Mouse (Mus musculus): Measurements from ENCODE around the gene Cygb.

The Cygb gene

DNA sequence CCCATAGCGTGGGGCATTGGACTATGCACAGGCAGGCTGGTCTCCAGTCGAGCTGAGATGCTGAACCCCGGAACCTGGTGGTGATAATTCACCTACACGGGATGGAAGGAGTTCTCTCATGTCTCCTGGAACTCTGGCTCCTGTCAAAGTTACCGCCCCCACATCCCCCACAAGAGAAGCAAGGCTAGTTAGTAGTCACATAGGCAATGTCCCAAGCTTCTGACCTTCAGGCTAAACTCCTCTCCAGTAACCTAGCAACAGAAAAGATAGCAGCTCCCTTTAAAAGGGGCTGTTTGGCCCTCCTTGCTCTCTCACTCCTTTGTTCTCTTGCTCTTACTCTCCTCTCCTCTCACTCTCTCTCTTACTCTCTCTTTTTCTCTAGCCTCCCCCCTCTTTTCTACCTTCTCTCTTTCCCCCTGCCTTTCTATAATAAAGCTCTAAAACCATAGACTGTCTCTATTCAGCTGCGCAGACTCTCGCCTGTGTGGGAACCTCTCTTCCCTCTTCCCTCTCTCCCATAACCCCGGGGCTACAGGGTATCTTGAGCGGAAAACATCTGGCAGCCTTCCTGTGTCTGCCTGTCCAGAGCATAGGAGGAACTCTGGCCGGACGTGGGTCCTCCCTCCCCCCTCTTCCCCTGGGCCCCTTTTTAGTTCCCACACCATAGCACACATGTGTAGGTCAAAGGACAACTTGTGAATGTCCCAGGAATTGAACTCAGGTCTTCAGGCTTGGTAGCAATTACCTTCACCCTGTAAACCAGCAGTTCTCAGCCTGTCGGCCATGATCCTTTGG lies 23.7 kb downstream of the Cygb start:
- no peak for DNase-seq

DNA sequence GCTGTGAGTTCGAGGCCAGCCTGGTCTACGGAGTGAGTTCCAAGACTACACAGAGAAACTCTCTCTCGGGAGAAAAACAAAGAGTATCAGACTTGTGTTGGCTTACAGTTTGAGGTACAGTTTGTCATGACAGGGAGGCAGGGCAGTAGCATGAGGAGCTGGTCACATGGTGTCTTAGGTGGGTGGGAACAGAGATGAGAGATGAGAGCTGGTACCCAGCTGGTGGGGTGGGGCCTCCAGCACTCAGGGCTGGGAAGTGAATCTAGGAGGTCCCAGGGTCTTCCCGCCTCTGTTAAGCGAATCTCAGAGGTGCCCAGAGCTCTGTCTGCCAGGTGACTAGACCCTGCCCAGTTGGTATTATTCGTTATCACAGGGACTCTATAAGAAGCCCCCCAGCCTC lies 24.6 kb downstream of the Cygb start:
- DNase-seq: no peak

DNA sequence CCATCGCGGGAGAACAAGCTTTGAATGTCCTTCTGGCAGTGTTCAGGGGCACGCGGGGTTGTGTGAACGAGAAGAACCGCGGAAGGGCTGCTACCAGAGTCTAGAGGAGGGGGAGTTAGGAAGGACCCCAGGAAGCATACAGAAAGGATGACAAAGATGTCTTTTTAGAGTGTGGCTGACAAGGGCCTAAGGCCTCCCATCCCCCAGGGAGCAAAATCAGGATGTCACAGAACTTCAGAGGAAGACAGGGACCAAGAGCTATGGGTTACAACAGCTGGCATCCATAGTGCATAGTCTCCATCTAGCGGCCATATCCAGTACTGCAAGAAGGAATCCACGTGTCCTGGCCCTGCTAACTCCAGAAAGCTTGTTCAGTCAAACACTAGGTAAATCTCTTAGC lies 25.4 kb downstream of the Cygb start:
- peak; percentile 91 for DNase-seq

DNA sequence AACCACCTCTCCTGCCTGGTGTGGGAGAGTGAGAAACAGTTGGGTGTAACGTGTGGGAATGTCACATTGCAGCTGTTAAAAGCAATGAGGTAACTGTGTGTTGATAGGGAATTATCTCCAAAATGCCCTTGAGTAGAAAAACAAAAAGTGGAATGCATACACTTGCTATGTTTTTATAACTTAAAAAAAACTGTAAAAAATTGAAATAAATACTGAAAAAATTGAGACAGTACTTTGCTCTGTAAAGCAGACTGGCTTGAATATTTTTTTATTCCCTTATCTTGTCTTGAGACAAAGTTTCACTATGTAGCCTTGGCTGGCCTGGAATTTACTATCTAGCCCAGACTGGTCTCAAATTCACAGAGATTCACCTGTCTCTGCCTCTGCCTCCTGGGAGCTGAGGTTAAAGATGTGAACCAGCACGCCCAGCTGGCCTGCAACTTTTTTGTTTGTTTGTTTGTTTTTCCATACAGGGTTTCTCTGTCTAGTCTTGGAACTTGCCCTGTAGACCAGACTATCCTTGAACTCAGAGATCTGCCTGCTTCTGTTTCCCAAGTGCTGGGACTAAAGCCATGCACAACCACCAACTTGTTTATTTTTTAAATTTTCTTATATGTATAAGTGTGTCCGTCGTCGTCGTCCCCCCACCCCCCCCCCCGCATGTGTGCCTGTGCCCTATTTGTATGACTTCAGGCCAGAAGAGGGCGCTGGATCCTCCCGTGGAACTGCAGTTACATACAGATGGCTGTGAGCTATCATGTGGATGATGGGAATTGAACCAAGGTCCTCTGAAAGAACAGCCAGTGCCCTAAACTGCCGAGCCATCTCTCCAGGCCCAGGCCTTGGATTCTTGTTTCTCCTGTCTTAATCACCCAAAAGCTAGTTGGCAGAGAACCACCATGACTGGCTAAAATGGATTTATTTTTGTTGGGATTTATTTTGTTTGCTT lies 26.8 kb downstream of the Cygb start:
- DNase-seq: no peak

DNA sequence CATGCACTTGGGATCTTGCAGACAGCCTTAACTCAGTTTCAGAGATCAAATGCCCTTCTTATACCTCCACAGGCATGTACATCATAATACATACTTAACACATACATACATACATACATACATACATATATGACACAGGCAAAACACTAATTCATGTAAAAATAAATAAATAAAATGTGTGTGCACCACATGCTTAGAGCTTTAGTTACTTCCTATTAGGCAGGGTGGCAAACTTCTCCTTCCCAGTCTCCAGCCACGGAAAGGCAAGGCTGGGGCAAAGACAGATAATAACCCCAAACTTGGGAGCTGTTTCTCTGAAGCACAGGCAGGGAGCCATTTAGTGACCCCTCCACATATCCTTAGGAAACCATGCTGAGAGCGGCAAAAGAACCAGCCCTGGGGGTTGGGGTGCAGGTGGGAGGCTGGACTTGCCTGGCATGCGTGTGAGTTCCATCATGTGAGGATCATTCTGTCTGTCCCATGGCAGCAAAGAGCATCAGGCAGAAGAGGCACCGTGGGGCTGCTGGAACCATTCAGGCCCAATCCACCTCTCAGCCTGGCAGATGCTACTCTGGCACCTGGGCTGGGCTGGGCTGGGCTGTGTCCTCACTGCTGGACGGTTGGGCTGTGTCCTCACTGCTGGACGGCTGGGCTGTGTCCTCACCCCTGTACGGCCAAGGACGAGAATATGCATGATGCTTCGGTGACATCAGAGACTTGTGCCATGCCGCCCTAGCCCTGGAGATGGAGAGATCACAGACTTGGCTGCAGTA lies 27.6 kb downstream of the Cygb start, which contains the start of gene Rhbdf2:
TSS of gene Rhbdf2 (minus strand) at position 721 of the 773 bp plus-strand sequence.
- DNase-seq: no peak

DNA sequence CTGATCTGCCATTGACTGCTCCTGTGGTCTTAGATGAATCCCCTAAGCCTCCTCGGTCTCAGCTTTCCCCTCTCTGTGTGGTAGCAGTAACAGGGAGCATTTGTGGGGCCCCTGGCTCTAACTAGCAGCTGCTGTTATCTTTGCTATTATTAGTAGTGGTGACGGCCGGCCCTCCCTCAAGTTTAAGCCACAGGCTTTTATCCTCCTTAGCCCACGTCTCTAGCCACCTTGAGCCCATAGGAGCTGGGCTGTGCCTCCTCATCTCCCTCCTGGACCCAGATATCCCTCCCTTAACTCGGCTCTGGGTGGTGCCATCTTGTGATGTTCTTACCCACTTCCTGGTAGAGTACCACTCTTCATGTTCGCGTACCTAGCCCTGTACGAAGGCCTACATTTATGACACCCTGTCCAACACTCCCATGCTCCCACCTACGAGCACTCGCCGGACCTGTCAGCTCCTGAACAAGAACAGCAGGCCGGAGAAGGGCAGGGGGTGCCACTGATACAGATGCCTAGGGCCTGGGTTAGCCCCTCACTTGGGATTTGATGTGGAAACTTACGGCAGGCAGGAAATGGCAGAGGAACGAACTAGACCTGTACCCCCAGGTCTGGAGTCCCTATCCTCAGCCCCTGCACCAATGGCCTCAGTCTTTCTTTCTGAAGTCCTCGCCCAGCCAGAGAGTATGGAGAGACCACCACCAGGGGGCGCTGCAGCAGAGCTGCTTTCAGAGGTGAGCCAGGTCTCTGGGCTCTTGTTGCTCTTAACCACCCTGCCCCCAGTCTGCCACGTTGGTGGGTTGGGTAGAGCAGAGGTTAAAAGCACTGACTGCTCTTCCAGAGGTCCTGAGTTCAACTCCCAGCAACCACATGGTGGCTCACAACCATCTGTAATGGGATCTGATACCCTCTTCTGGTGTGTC lies 28.8 kb downstream of the Cygb start:
- no peak for DNase-seq

DNA sequence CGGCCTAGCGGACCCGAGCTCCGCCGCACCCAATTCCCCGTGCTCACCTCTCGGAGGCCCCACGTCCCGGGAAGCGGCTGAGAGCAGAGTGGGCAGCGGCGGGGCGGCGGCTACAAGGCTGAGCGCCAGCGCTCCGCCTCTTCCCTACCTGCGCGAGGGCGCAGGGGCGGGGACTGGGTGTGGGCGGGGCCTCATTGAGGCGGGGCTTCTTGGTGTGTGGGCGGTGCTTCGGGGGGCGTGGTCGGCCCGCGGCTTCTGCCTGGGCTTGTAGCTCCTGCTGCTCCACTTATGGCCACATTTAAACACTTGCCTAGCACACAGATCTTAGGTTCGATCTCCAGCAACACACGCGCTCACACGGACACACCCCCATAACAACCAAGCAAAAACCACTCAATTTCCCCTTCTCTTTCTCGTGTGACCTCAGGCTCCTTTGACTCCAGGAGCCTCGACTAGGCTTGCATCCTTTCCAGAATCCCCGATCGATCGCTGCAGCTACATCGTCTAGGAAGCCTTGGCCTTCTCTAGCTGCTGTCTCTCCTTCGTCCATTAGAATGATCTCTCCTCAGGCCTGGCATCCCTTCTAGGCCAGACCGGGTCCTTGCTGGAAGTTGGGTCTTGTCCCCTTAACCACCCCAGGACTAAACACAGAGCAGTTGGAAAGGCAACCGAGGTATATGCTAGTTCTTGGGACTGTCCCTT lies 29.8 kb downstream of the Cygb start:
- DNase-seq: no peak

DNA sequence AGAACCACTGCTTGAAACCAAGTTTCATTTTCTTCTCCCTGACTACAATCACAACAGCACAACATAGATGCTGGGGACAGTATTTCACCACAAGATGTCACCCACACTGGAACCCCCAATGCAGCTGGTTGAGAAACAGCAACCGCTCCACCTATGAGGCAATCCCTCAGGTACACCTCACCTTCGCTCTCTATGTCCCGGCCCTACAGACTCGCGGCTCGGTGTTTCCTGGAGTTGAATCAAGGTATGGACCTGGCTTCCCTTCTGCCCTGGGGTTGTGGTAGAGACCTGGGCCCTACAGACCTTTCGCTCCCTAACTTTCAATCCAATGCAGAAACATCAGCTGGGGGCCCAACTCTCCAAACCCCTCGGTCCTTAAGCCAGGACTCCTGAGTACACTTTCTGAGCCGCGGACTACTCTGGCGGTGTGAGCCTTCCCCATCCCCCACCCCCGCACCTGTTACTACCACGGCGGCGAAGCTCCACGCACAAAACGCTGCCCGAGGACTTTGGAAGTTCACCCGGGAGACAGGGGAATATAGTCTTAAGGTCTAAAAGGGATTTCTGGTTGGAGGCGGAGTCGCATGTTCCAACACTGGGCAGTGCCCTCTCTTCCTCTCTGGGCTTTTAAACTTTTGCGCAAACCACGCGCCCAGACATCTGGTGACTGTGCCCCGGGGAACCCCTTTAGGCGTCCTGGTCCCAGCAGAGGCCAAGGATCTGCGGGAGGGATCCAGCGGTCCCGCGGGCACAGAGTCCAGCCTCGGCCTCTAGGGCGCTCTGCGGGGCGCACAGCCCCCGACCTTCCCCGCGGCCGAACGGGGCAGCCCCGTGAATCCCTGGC lies 30.6 kb downstream of the Cygb start:
- DNase-seq: no peak

DNA sequence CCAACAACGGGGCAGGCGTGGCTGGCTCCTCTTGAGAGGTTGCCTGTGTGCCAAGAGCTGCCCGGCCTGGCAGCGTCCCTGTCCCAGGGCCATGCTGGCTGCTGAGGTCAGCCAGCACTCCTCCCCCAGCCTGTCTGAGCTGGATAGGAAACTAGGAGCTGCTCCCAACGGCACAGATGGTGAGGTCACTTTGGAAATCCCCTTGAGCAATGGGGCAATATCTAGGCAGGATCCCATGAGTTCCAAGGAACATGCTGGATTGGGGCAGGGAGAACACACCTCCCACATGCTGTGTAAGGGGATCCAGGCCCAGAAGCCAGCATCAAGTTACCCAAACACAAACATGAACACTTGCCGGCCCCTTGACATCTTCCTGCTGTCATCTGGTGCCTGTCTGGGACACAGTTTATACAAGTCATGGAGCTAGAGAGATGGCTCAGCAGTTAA lies 32.8 kb downstream of the Cygb start:
- peak; percentile 86 for DNase-seq

DNA sequence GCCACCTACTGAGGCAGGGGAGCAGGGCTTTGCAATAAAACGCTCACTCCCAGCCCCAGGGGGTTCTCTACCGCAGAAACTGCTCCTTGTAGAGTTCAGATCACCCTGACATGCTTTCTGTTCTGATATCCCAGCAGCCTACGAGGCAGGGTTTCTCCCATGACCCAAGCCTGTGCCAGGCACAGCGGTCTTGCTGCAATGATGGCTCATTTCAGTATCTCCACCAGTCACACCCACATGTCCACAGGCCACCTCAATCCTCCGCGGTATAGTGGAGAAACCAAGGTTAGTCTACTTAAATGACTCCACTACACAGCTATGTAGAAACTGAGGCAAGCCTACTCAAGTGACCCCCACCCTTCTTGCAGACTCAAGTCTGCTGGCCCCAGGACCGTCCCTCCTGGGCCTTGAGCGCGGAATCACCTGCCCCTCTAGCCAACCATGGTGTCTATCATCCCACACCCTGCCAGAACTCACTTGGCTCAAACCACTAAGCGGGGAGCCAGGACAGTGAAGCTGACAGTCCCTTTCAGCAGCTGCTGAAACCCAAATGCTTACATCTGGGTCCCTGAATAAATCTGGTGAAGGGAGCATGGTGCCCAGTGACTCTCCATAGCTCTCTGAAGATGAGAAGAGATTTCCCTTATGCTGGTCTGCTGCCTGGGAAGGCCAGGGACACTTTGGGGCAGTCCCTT lies 33.4 kb downstream of the Cygb start:
- DNase-seq: no peak

DNA sequence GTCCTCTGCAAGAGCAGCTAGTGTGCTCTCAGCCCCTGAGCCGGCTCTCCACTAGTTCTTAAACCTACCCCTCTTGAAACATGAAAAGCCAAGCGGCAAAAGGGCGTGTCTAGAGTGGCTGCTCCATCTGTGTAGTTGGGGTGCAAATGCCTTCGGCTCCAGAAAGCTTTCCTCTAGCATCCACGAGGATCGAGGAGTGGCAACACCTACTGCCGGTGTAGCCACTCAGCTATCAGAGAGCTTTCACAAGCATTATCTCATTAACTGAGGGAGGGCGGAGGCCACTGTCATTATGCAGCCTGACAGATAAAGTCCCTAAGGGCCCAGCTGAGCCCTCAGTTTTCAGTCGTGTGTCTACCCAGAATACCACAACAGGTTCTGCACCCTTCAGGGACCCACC lies 34.0 kb downstream of the Cygb start:
- DNase-seq: no peak

DNA sequence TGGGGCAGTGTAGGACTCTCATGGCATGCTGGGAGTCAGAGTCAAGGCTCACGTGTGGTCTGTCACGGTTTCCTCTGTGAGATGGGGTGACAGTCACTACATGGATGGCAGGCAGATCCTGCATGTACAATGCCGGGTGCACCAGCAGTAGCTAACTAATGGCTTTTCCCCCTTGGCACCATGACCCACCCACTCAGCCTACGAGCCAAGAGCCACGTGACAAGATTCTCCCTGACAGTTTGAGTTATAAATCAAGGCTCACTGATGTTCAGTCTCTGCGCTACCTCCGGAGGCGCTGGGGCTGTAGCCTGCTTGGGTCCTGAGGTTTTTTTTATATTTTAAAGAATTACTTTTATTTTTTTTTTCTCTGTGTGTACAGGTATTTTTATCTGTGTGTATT lies 34.6 kb downstream of the Cygb start:
- DNase-seq: no peak

DNA sequence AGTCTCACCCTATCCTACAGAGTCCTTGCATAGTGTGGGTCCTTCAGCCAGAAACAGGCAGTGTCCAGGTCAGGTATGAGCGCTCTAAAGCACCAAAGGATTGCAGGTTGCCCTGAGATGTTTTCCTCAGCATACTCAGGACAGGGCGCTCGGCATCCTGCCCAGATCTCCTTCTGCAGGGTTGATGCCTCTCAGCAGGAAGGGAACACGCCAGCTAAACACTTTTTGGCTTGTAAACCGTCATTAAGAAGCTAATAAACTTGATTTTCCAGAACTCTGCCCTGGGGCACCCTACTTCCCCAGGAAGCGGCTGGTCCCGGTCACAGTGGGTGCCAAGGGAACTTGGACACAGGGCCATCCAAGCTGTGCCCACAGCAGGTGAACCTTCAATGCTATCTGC lies 35.0 kb downstream of the Cygb start:
- DNase-seq: peak; percentile 73

DNA sequence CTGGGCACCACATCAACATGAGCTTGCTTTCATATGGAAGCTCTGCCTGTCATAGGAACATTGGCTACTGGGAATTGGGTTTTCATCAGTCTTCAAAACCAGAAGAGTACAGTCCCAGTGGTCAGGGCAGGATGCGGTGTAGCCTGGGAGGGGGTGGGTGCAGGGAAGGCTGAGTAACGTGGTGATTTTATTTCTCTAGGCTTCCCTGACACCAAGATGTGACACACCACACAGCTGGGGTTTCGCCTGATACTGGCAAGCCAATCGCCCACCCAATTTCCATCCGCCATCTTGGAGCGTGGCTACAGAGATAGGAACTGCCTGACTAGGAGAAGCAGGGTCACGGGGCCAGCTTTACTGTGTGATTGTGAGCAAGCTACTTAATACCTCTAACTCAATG lies 35.4 kb downstream of the Cygb start:
- DNase-seq: no peak

DNA sequence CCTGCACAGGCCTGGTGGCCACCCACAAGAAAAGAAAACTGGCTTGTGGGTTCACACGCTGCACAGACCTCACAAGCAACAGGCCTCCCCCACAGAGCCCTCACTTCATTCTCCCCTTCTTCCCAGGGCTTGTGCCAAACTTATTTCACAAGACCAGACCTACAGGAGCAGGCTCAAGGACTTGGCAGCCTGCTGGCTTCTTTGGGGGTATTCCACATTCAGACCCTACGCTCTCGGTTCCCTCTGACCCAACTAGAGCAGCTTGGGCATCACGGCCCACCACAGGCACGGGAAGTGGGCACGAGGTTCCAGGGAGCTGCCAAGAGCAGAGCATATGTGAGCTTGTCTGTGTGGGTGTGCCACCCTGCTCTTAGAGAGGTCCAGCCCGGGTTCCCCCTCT lies 36.5 kb downstream of the Cygb start:
- DNase-seq: no peak

DNA sequence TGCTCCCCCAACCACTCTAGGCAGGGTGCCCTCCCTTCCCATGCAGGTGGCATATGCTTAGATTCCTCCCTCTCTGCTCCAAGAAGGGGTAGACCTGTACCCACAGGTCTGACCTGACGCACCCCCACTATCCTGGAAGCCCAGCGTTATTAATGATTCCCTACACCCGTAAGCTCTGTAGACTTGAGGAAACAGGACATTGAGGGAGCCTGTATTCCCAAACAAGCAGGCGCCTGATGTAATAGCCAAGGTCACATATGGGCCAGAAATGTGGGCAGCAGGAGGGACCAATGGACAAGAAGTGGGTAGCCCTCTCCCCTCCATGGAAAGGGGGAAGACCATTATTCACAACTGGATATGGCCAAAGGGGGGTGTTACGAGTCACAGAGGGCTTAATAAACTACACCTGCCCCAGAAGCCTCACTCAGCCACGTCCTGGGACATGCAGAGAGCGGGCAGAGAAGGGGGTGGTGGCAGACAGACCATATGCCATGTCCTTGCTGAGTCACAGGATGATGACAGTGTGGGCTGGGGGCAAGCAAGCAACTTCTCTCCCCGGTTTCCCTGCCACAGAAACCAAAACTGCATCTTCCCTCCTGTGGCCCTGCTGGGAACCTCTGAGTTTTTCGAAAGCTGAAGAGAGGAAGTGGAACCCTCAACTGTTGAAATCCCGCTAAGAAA lies 37.5 kb downstream of the Cygb start:
- no peak for DNase-seq

DNA sequence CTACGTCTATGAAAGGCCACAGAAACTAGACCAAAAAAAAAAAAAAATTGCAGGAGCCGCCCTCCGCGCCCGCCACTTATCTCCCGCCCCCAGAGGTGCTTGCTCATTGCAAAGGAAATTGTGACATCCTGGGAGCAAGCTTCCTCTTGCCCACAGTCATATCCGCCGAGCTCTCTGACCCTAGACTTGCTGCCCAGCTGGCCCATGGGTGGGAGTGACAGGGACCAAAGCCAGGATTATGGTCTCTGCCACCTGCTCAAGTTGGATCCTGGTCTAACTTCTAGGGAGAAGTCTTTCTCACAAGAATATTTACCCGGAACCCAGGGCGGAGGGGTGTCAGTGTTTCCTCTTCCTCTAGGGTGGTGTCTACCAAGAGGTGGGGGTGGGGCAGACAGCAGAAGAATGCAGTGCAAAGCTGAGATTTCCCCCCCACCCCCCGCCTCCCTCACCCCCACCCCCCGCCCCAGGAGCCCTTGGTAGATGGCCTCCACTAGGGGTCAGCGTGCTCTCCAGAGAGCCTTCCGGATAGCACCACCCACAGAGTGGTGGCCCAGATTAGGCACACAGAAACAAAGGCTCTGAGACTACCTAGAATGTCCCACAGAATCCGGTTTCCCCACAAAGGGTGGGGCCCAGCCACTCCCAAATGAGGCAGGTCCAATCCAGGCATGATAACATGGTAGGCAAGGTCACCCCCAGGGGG lies 38.2 kb downstream of the Cygb start:
- no peak for DNase-seq

DNA sequence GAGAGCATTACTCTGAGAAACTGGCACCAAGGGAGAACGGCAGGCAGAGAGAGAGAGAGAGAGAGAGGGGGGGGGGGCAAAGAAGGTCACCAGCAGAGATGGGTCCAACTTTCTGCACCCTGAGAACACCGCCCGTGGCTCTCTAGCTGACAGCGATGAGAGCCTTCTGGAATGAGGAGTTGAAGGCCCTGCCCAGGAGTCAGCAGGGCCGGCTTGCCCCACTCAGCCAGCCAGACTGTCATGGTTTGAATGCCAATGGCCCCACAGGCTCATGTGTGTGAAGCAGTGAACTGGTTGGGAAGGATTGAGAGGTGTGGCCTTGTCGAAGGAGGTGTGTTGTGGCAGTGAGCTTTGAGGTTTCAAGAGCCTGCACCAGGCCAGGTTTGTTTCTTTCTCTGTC lies 40.9 kb downstream of the Cygb start:
- DNase-seq: no peak
